Mouse (Mus musculus) c-Kit-negative CD71-positive TER-119-positive erythroid progenitor cells, embryonic 14.5 days (primary cell): ENCODE results near the gene Theg.

ENCODE experiments used
- DNase-seq: peaks from one replicate; pipeline ENCODE4 v3.0.0-alpha.2; 2013; ENCODE audit warnings: low read depth, low spot score

Theg gene

GRCm38 (mm10) chr10:79556951-79557350 is 30.2 kb downstream of the Theg start:
- no peak for DNase-seq

- DNase-seq, result no peak
Measured at GRCm38 (mm10) chr10:79555238-79555724, 31.9 kb downstream of the Theg start.

- peak; percentile 24 for DNase-seq
Measured at GRCm38 (mm10) chr10:79554330-79555237, 32.5 kb downstream of the Theg start, which contains the start of gene Mier2. Gene Mier2, minus strand, starts transcription at chr10:79555199.

GRCm38 (mm10) chr10:79553691-79554090 is 33.4 kb downstream of the Theg start:
- DNase-seq, result no peak

- no peak for DNase-seq
Measured at GRCm38 (mm10) chr10:79553176-79553575, 34.0 kb downstream of the Theg start.

GRCm38 (mm10) chr10:79552531-79552930 is 34.6 kb downstream of the Theg start:
- DNase-seq, result no peak

GRCm38 (mm10) chr10:79550366-79550765 is 36.8 kb downstream of the Theg start:
- no peak for DNase-seq

- no peak for DNase-seq
Measured at GRCm38 (mm10) chr10:79548971-79549723, 38.0 kb downstream of the Theg start.

GRCm38 (mm10) chr10:79548546-79548945 is 38.6 kb downstream of the Theg start:
- no peak for DNase-seq

- no peak for DNase-seq
Measured at GRCm38 (mm10) chr10:79547148-79547675, 39.9 kb downstream of the Theg start.

GRCm38 (mm10) chr10:79546483-79546882 is 40.6 kb downstream of the Theg start:
- no peak for DNase-seq

GRCm38 (mm10) chr10:79545891-79546290 is 41.2 kb downstream of the Theg start:
- DNase-seq, result no peak

GRCm38 (mm10) chr10:79544631-79545030 is 42.5 kb downstream of the Theg start:
- no peak for DNase-seq

GRCm38 (mm10) chr10:79543884-79544597 is 43.1 kb downstream of the Theg start:
- DNase-seq, result no peak

GRCm38 (mm10) chr10:79542171-79542570 is 45.0 kb downstream of the Theg start:
- no peak for DNase-seq

GRCm38 (mm10) chr10:79541522-79541921 is 45.6 kb downstream of the Theg start:
- no peak for DNase-seq

GRCm38 (mm10) chr10:79540746-79541145 is 46.4 kb downstream of the Theg start:
- no peak for DNase-seq

GRCm38 (mm10) chr10:79539701-79540495 is 47.2 kb downstream of the Theg start:
- no peak for DNase-seq

GRCm38 (mm10) chr10:79538873-79539272 is 48.3 kb downstream of the Theg start:
- no peak for DNase-seq

GRCm38 (mm10) chr10:79538323-79538722 is 48.8 kb downstream of the Theg start:
- no peak for DNase-seq

GRCm38 (mm10) chr10:79537781-79538180 is 49.4 kb downstream of the Theg start:
- DNase-seq, result no peak
